Mouse (Mus musculus): ENCODE measurements at regions not wholly inside any gene's neighbourhood (a gene's known extent, or its start where the extent isn't known, plus 50 kb on each side); places are given as distances from the start of the nearest gene placed in this dataset.

DNA sequence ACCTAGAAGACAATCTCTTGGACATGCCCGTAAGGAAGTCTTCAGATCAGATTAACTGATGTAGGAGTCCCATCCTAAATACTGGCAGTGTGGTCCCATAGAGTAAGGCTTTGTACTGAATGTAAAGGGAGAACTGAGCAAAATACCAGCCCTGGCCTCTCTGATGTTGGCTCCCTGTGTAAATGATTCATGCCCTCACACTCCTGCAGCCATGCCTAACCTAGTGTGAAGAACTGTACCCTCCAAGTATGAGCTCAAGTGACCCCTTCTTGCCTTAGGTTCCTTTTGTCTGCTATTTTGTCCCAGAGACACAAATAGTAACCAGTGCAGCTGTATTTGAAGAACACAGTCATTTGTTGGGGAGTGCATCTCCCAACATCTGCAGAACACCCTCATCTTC, 342.4 kb upstream of the Cdh4 start:
- Histone ChIP-seq H3K27ac (replicated peaks; ENCODE audit: insufficient read depth, low read depth, low read length) (no peak overlapping the region), H3K9ac (ENCODE audit: low read depth, low read length) (no peak overlapping the region), H3K79me2 (ENCODE audit: control insufficient read depth, insufficient read depth, low read length) (no peaks in the 10 kb centered on the region), H3K4me3 (ENCODE audit: insufficient read depth, low read depth, low read length) (no peak overlapping the region), H3K4me1 (ENCODE audit: control insufficient read depth, insufficient read depth, low read length) (no peaks in the 10 kb centered on the region), H3K36me3 (ENCODE audit: control insufficient read depth, insufficient read depth, low read length) (no peaks in the 10 kb centered on the region), H3K27me3 (ENCODE audit: control insufficient read depth, insufficient read depth, low read length) (no peaks in the 10 kb centered on the region)
- no peak for TF ChIP-seq POLR2A (IDR thresholded peaks at IDR 0.05; ENCODE audit: extremely low read depth, insufficient read depth, low read length)
- no peak for TF ChIP-seq CTCF (IDR thresholded peaks at IDR 0.05; ENCODE audit: low read depth, low read length)
- no peak for DNase-seq (ENCODE audit: extremely low read depth, low read depth, low spot score)
- WGBS = 85% methylated on average over 1 of the region's 1 CpGs

DNA sequence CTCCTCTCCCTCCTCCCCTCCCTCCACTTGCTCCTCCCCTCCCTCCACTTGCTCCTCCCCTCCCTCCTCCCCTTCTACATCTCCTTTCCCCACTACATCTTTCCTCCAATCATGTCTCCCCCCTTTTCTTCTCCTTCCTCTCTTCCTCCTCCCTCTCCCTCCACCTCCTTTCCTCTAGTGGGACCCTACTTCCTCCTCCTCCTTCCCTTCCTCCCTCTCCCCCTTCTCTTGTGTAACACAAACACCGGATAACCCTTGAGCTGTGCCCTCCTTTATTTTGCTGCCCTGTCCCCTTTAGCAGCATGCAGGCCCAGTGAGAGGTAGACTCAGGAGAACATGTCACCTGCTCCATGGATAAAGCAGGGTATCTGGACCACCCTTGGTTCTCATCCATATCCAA, 339.1 kb upstream of the Cdh4 start:
- no peaks in the 10 kb centered on the region for H3K27me3 ChIP-seq (ENCODE audit: control insufficient read depth, insufficient read depth, low read length)
- H3K36me3 ChIP-seq (ENCODE audit: control insufficient read depth, insufficient read depth, low read length) = no peaks in the 10 kb centered on the region
- no peak for DNase-seq (ENCODE audit: extremely low read depth, low read depth, low spot score)
- no peaks in the 10 kb centered on the region for H3K4me1 ChIP-seq (ENCODE audit: control insufficient read depth, insufficient read depth, low read length)
- H3K27ac ChIP-seq (replicated peaks; ENCODE audit: insufficient read depth, low read depth, low read length) = no peak overlapping the region
- H3K4me3 ChIP-seq (ENCODE audit: insufficient read depth, low read depth, low read length) = no peak overlapping the region
- WGBS = 71% methylated on average over 1 of the region's 1 CpGs
- H3K9ac ChIP-seq (ENCODE audit: low read depth, low read length) = no peak overlapping the region
- H3K79me2 ChIP-seq (ENCODE audit: control insufficient read depth, insufficient read depth, low read length) = no peaks in the 10 kb centered on the region
- no peak for TF ChIP-seq POLR2A (IDR thresholded peaks at IDR 0.05; ENCODE audit: extremely low read depth, insufficient read depth, low read length)
- no peak for TF ChIP-seq CTCF (IDR thresholded peaks at IDR 0.05; ENCODE audit: low read depth, low read length)

DNA sequence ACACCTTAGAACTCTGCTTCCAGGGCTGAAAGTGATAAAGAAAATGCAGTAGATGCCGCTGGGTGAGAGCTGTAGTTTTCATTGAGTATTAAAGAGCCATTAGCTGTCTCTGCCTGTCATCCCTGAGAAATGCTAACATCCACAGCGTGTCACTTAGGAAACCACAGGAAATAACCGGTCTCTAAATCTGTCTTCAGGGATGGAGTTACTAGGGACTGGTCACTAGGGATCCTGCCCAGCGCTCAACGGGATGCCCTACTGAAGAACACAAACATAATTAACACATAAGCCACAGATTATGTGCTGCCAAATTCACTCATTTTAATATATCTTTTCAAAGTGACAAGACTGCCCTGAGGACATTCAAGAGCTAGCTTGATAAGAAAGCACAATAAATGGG, 329.3 kb upstream of the Cdh4 start:
- H3K4me1 ChIP-seq (ENCODE audit: control insufficient read depth, insufficient read depth, low read length) = no peaks in the 10 kb centered on the region
- no peak for TF ChIP-seq CTCF (IDR thresholded peaks at IDR 0.05; ENCODE audit: low read depth, low read length)
- no peak for TF ChIP-seq POLR2A (IDR thresholded peaks at IDR 0.05; ENCODE audit: extremely low read depth, insufficient read depth, low read length)
- 60% methylated on average over 5 of the region's 5 CpGs for WGBS

DNA sequence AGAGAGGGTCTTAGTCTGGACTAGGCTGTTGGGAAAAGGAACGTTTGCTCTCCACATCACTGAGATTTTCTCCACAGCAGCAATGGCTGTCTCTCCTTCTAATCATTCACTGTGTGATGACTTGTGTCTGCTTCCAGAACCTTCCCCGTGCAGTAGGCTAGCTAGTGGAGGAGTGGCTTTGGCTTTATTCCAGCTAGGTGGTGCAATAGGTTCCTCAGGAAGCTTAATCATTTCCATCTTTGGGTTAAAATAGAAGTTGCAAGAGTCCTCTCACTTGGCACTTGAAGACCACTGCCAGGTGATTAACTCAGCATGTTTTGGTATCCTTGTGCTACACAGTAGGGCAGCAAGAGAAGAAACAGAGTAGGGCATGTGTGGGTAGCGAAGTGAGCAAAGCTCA, 314.2 kb upstream of the Cdh4 start:
- Histone ChIP-seq H3K9ac (ENCODE audit: low read depth, low read length) (no peak overlapping the region), H3K27me3 (ENCODE audit: control insufficient read depth, insufficient read depth, low read length) (no peaks in the 10 kb centered on the region), H3K27ac (replicated peaks; ENCODE audit: insufficient read depth, low read depth, low read length) (no peak overlapping the region), H3K36me3 (ENCODE audit: control insufficient read depth, insufficient read depth, low read length) (no peaks in the 10 kb centered on the region), H3K4me1 (ENCODE audit: control insufficient read depth, insufficient read depth, low read length) (no peaks in the 10 kb centered on the region), H3K4me3 (ENCODE audit: insufficient read depth, low read depth, low read length) (no peak overlapping the region), H3K79me2 (ENCODE audit: control insufficient read depth, insufficient read depth, low read length) (no peaks in the 10 kb centered on the region)
- 66% methylated on average over 3 of the region's 3 CpGs for WGBS
- DNase-seq (ENCODE audit: extremely low read depth, low read depth, low spot score) = peak; percentile 5
- TF ChIP-seq POLR2A (IDR thresholded peaks at IDR 0.05; ENCODE audit: extremely low read depth, insufficient read depth, low read length) = no peak
- TF ChIP-seq CTCF (IDR thresholded peaks at IDR 0.05; ENCODE audit: low read depth, low read length) = no peak

More for the DNA sequence above, 329.3 kb upstream of the Cdh4 start:
- Histone ChIP-seq H3K27ac (replicated peaks; ENCODE audit: insufficient read depth, low read depth, low read length) (no peak overlapping the region), H3K36me3 (ENCODE audit: control insufficient read depth, insufficient read depth, low read length) (no peaks in the 10 kb centered on the region), H3K79me2 (ENCODE audit: control insufficient read depth, insufficient read depth, low read length) (no peaks in the 10 kb centered on the region), H3K27me3 (ENCODE audit: control insufficient read depth, insufficient read depth, low read length) (no peaks in the 10 kb centered on the region), H3K9ac (ENCODE audit: low read depth, low read length) (no peak overlapping the region), H3K4me3 (ENCODE audit: insufficient read depth, low read depth, low read length) (no peak overlapping the region)
- no peak for DNase-seq (ENCODE audit: extremely low read depth, low read depth, low spot score)

DNA sequence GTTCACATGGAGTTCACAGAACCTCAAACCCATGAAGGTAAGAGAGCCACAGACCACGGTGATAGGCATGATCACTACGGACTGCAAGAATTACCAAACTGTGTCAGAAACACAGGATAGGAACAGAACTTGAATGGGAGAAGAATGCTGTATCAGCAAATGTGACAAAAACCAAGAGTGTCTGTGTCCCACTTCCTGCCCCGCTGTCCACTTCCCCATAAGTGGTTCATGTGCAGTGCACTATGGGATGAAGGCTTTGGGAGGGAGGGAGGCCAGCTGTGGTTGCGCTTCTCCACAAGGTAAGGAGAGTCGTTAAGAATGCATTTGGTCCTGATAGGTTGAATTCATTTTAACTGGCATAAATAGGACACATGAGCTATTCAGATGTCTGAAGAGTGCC, 313.8 kb upstream of the Cdh4 start:
- no peaks in the 10 kb centered on the region for H3K27me3 ChIP-seq (ENCODE audit: control insufficient read depth, insufficient read depth, low read length)
- DNase-seq (ENCODE audit: extremely low read depth, low read depth, low spot score) = no peak
- H3K27ac ChIP-seq (replicated peaks; ENCODE audit: insufficient read depth, low read depth, low read length) = no peak overlapping the region
- no peak for TF ChIP-seq CTCF (IDR thresholded peaks at IDR 0.05; ENCODE audit: low read depth, low read length)
- no peak for TF ChIP-seq POLR2A (IDR thresholded peaks at IDR 0.05; ENCODE audit: extremely low read depth, insufficient read depth, low read length)
- 84% methylated on average over 5 of the region's 5 CpGs for WGBS
- H3K9ac ChIP-seq (ENCODE audit: low read depth, low read length) = no peak overlapping the region
- H3K79me2 ChIP-seq (ENCODE audit: control insufficient read depth, insufficient read depth, low read length) = no peaks in the 10 kb centered on the region
- H3K4me1 ChIP-seq (ENCODE audit: control insufficient read depth, insufficient read depth, low read length) = no peaks in the 10 kb centered on the region
- H3K4me3 ChIP-seq (ENCODE audit: insufficient read depth, low read depth, low read length) = no peak overlapping the region
- no peaks in the 10 kb centered on the region for H3K36me3 ChIP-seq (ENCODE audit: control insufficient read depth, insufficient read depth, low read length)

DNA sequence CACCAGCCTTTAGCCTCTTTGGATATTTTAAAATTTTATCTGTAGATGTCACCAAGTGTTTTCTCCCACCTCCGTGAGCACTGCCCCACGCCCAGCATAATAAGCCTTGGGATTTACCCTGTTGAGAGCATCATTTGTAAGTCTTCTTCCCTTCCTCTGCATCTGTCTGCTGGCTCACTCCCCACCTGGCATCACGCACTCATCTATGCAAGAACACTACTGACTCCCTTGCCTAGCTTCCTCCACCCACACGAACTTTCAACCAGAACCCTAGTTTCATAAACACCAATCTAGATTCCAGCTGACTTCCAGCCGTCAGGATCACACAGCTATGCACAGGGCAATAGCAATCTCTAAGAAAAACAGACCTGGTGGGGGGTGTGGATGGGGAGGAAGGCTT, 311.2 kb upstream of the Cdh4 start:
- no peaks in the 10 kb centered on the region for H3K4me1 ChIP-seq (ENCODE audit: control insufficient read depth, insufficient read depth, low read length)
- H3K4me3 ChIP-seq (ENCODE audit: insufficient read depth, low read depth, low read length) = no peak overlapping the region
- no peak overlapping the region for H3K9ac ChIP-seq (ENCODE audit: low read depth, low read length)
- TF ChIP-seq POLR2A (IDR thresholded peaks at IDR 0.05; ENCODE audit: extremely low read depth, insufficient read depth, low read length) (no peak), CTCF (IDR thresholded peaks at IDR 0.05; ENCODE audit: low read depth, low read length) (no peak)
- no peaks in the 10 kb centered on the region for H3K79me2 ChIP-seq (ENCODE audit: control insufficient read depth, insufficient read depth, low read length)
- no peak overlapping the region for H3K27ac ChIP-seq (replicated peaks; ENCODE audit: insufficient read depth, low read depth, low read length)
- no peaks in the 10 kb centered on the region for H3K36me3 ChIP-seq (ENCODE audit: control insufficient read depth, insufficient read depth, low read length)
- 79% methylated on average over 5 of the region's 5 CpGs for WGBS
- DNase-seq (ENCODE audit: extremely low read depth, low read depth, low spot score) = no peak
- no peaks in the 10 kb centered on the region for H3K27me3 ChIP-seq (ENCODE audit: control insufficient read depth, insufficient read depth, low read length)

Data from liver, adult 2 months (tissue).